Mouse (Mus musculus): ENCODE results near the gene Gm14781.
"Not testable (repeated sequence)": the region's sequence is repeated elsewhere in the genome, so short reads cannot be mapped to it uniquely, and the experiment has no call there.

Gm14781 gene

GRCm38 (mm10) chrX:91631894-91632293 lies at the start of gene Gm14781:
Gene Gm14781 (plus strand): TSS chrX:91632194.
- not testable (repeated sequence) for DNase-seq

GRCm38 (mm10) chrX:91654964-91655575 lies 23.1 kb downstream of the Gm14781 start:
- not testable (repeated sequence) for DNase-seq

All from cerebellum, postnatal 14 days (tissue).